Mouse (Mus musculus) thymus, adult 2 months (tissue): ENCODE measurements around the gene Vsir. TPM values are rescaled to one million over a fixed set of nuclear protein-coding genes. Genes with fewer than 3 reads are reported as not detected.

Experiments
- DNase-seq: peaks from one replicate; pipeline ENCODE4 v3.0.0; 2021
- H3K27ac ChIP-seq: fragments of 200-500 bp; 2 replicates; pipeline ENCODE4 v1.5.1; 2012; ENCODE audit warnings: low read length, control low read depth; ENCODE audit not compliant: control insufficient read depth, insufficient read depth
- H3K27me3 ChIP-seq: fragments of 200-500 bp; 2 replicates; pipeline ENCODE4 v1.6.1; 2012; ENCODE audit warnings: mild to moderate bottlenecking, low read length, moderate library complexity, mixed read lengths; ENCODE audit not compliant: control insufficient read depth, insufficient read depth
- H3K36me3 ChIP-seq: fragments of 200-500 bp; 2 replicates; pipeline ENCODE4 v1.6.1; 2012; ENCODE audit warnings: mild to moderate bottlenecking, low read length, moderate library complexity; ENCODE audit not compliant: control insufficient read depth, insufficient read depth
- H3K4me1 ChIP-seq: fragments of 200-500 bp; replicated peaks from 2 replicates; pipeline ENCODE4 v1.6.1; 2012; ENCODE audit warnings: low read length; ENCODE audit not compliant: control insufficient read depth, insufficient read depth
- H3K4me3 ChIP-seq: fragments of 200-500 bp; 2 replicates; pipeline ENCODE4 v1.5.1; 2012; ENCODE audit warnings: mild to moderate bottlenecking, low read length, control low read depth, moderate library complexity; ENCODE audit not compliant: control insufficient read depth, insufficient read depth
- CTCF ChIP-seq: fragments of 200-500 bp; IDR thresholded peaks from 2 replicates; pipeline ENCODE4 v1.5.1; 2012; ENCODE audit warnings: mild to moderate bottlenecking, control low read depth, low read length, moderate library complexity, borderline replicate concordance; ENCODE audit not compliant: control insufficient read depth, poor library complexity, insufficient read depth; ENCODE audit errors: extremely low read depth
- POLR2A ChIP-seq: fragments of 200-500 bp; IDR thresholded peaks from 2 replicates; pipeline ENCODE4 v1.6.1; 2012; ENCODE audit warnings: mild to moderate bottlenecking, low read length, control low read depth, moderate library complexity; ENCODE audit not compliant: control insufficient read depth, poor library complexity, insufficient read depth; ENCODE audit errors: extremely low read depth
- WGBS: fragments of 180-500 bp; shearing (Covaris S2); methylation state at CpG from one replicate; pipeline ENCODE4 v1.1.7; 2018; 5-methylcytosine and 5-hydroxymethylcytosine counted together
- polyA plus RNA-seq: library from polyadenylated mRNA; depleted of rRNA; stranded (reverse); fragments of >200 nt; gene quantifications from 2 replicates; pipeline ENCODE4 v1.2.3, GENCODE M21; 2012

The Vsir gene
- polyA plus RNA-seq, 1 experiment: 166 TPM

- no peak overlapping the region for H3K4me3 ChIP-seq
- H3K4me1 ChIP-seq: peaks cover 59% of the 10 kb centered on the region
- no peak overlapping the region for H3K27ac ChIP-seq
Observed at GRCm38 (mm10) chr10:60349056-60349455, 2.4 kb downstream of the Vsir start.

GRCm38 (mm10) chr10:60349644-60350043, 3.0 kb downstream of the Vsir start:
- H3K27me3 ChIP-seq: no peaks in the 10 kb centered on the region
- WGBS: 83% methylated on average over 5 of the region's 5 CpGs
- no peak overlapping the region for H3K27ac ChIP-seq
- H3K4me1 ChIP-seq: peaks cover 55% of the 10 kb centered on the region
- DNase-seq: no peak
- no peak overlapping the region for H3K4me3 ChIP-seq
- TF ChIP-seq CTCF (no peak), POLR2A (no peak)
- no peaks in the 10 kb centered on the region for H3K36me3 ChIP-seq

More at GRCm38 (mm10) chr10:60349056-60349455, 2.4 kb downstream of the Vsir start:
- TF ChIP-seq CTCF: no peak
- TF ChIP-seq POLR2A: no peak
- Histone ChIP-seq H3K27me3 (no peaks in the 10 kb centered on the region), H3K36me3 (no peaks in the 10 kb centered on the region)
- DNase-seq: no peak
- 55% methylated on average over 6 of the region's 6 CpGs for WGBS

- Histone ChIP-seq H3K27me3 (no peaks in the 10 kb centered on the region), H3K4me3 (no peak overlapping the region), H3K36me3 (no peaks in the 10 kb centered on the region), H3K27ac (no peak overlapping the region), H3K4me1 (peaks cover 55% of the 10 kb centered on the region)
- no peak for TF ChIP-seq CTCF
- 59% methylated on average over 5 of the region's 5 CpGs for WGBS
- DNase-seq: no peak
Observed at GRCm38 (mm10) chr10:60350077-60350804, 3.6 kb downstream of the Vsir start.

GRCm38 (mm10) chr10:60350805-60351167, 4.1 kb downstream of the Vsir start:
- H3K4me3 ChIP-seq: no peak overlapping the region
- H3K27me3 ChIP-seq: no peaks in the 10 kb centered on the region
- H3K36me3 ChIP-seq: no peaks in the 10 kb centered on the region
- peak; percentile 84 for DNase-seq
- H3K4me1 ChIP-seq: peaks cover 54% of the 10 kb centered on the region
- no peak overlapping the region for H3K27ac ChIP-seq
- TF ChIP-seq POLR2A (no peak), CTCF (no peak)
- WGBS: 42% methylated on average over 3 of the region's 3 CpGs

GRCm38 (mm10) chr10:60351248-60351647, 4.6 kb downstream of the Vsir start:
- H3K27me3 ChIP-seq: no peaks in the 10 kb centered on the region
- no peak for DNase-seq
- peaks cover 49% of the 10 kb centered on the region for H3K4me1 ChIP-seq
- 40% methylated on average over 3 of the region's 3 CpGs for WGBS
- no peaks in the 10 kb centered on the region for H3K36me3 ChIP-seq
- TF ChIP-seq CTCF: no peak
- TF ChIP-seq POLR2A: no peak
- no peak overlapping the region for H3K4me3 ChIP-seq
- H3K27ac ChIP-seq: peak overlapping the region; percentile 24; the same call in 1 of the 2 replicates

- no peak for DNase-seq
- WGBS: 37% methylated on average over 7 of the region's 7 CpGs
- Histone ChIP-seq H3K27me3 (no peaks in the 10 kb centered on the region), H3K27ac (peak overlapping the region; percentile 24), H3K4me3 (no peak overlapping the region), H3K36me3 (no peaks in the 10 kb centered on the region), H3K4me1 (peaks cover 45% of the 10 kb centered on the region)
- no peak for TF ChIP-seq POLR2A
- no peak for TF ChIP-seq CTCF
Observed at GRCm38 (mm10) chr10:60351761-60352455, 5.3 kb downstream of the Vsir start.
